Mouse (Mus musculus): ENCODE data around the gene Itga4. TPM values are rescaled to one million over a fixed set of nuclear protein-coding genes. Genes with fewer than 3 reads are reported as not detected.

The Itga4 gene
- 1.3 and 1.7 TPM in 2 replicates for polyA plus RNA-seq (2012)

GRCm38 (mm10) chr2:79255192-79256000 lies at the start of gene Itga4:
Itga4 (plus strand) TSS chr2:79255426.
- Histone ChIP-seq H3K4me3 (replicated peaks) (peak within 1 kb of the TSS; percentile 83), H3K4me1 (ENCODE audit: control insufficient read depth) (peaks cover 79% of the 10 kb centered on the region), H3K9me3 (ENCODE audit: control insufficient read depth, low read length) (no peaks in the 10 kb centered on the region), H3K36me3 (ENCODE audit: control insufficient read depth) (peaks cover 45% of the 10 kb centered on the region), H3K27me3 (ENCODE audit: control insufficient read depth) (peaks cover 5% of the 10 kb centered on the region; the same call in 1 of the 2 replicates)
- TF ChIP-seq GATA1 (IDR thresholded peaks at IDR 0.05; ENCODE audit: low read length) (no peak), TAL1 (IDR thresholded peaks at IDR 0.05; ENCODE audit: low read length) (no peak)

GRCm38 (mm10) chr2:79206191-79206755 lies 49.0 kb upstream of the Itga4 start:
- Histone ChIP-seq H3K4me1 (ENCODE audit: control insufficient read depth) (peaks cover 4% of the 10 kb centered on the region), H3K4me3 (replicated peaks) (no peak overlapping the region), H3K9me3 (ENCODE audit: control insufficient read depth, low read length) (no peaks in the 10 kb centered on the region), H3K27me3 (ENCODE audit: control insufficient read depth) (no peaks in the 10 kb centered on the region), H3K36me3 (ENCODE audit: control insufficient read depth) (no peaks in the 10 kb centered on the region)
- TF ChIP-seq TAL1 (IDR thresholded peaks at IDR 0.05; ENCODE audit: low read length): no peak

- Histone ChIP-seq H3K4me1 (ENCODE audit: control insufficient read depth) (no peaks in the 10 kb centered on the region), H3K4me3 (replicated peaks) (no peak overlapping the region), H3K27me3 (ENCODE audit: control insufficient read depth) (no peaks in the 10 kb centered on the region), H3K36me3 (ENCODE audit: control insufficient read depth) (no peaks in the 10 kb centered on the region), H3K9me3 (ENCODE audit: control insufficient read depth, low read length) (no peaks in the 10 kb centered on the region)
- TF ChIP-seq TAL1 (IDR thresholded peaks at IDR 0.05; ENCODE audit: low read length): no peak
- TF ChIP-seq GATA1 (IDR thresholded peaks at IDR 0.05; ENCODE audit: low read length): no peak
Measured at GRCm38 (mm10) chr2:79214982-79215381, 40.2 kb upstream of the Itga4 start.

GRCm38 (mm10) chr2:79215479-79215878 lies 39.7 kb upstream of the Itga4 start:
- TF ChIP-seq TAL1 (IDR thresholded peaks at IDR 0.05; ENCODE audit: low read length) (no peak), GATA1 (IDR thresholded peaks at IDR 0.05; ENCODE audit: low read length) (no peak)
- no peaks in the 10 kb centered on the region for H3K9me3 ChIP-seq (ENCODE audit: control insufficient read depth, low read length)
- no peak overlapping the region for H3K4me3 ChIP-seq (replicated peaks)
- H3K27me3 ChIP-seq (ENCODE audit: control insufficient read depth): no peaks in the 10 kb centered on the region
- no peaks in the 10 kb centered on the region for H3K4me1 ChIP-seq (ENCODE audit: control insufficient read depth)
- no peaks in the 10 kb centered on the region for H3K36me3 ChIP-seq (ENCODE audit: control insufficient read depth)

GRCm38 (mm10) chr2:79224714-79225426 lies 30.4 kb upstream of the Itga4 start:
- H3K4me3 ChIP-seq (replicated peaks): no peak overlapping the region
- no peak for TF ChIP-seq GATA1 (IDR thresholded peaks at IDR 0.05; ENCODE audit: low read length)
- TF ChIP-seq TAL1 (IDR thresholded peaks at IDR 0.05; ENCODE audit: low read length): no peak
- no peaks in the 10 kb centered on the region for H3K4me1 ChIP-seq (ENCODE audit: control insufficient read depth)
- no peaks in the 10 kb centered on the region for H3K9me3 ChIP-seq (ENCODE audit: control insufficient read depth, low read length)
- H3K36me3 ChIP-seq (ENCODE audit: control insufficient read depth): no peaks in the 10 kb centered on the region
- no peaks in the 10 kb centered on the region for H3K27me3 ChIP-seq (ENCODE audit: control insufficient read depth)

GRCm38 (mm10) chr2:79227805-79228241 lies 27.4 kb upstream of the Itga4 start:
- Histone ChIP-seq H3K36me3 (ENCODE audit: control insufficient read depth) (no peaks in the 10 kb centered on the region), H3K4me3 (replicated peaks) (no peak overlapping the region), H3K4me1 (ENCODE audit: control insufficient read depth) (no peaks in the 10 kb centered on the region), H3K9me3 (ENCODE audit: control insufficient read depth, low read length) (no peaks in the 10 kb centered on the region), H3K27me3 (ENCODE audit: control insufficient read depth) (no peaks in the 10 kb centered on the region)
- TF ChIP-seq TAL1 (IDR thresholded peaks at IDR 0.05; ENCODE audit: low read length) (no peak), GATA1 (IDR thresholded peaks at IDR 0.05; ENCODE audit: low read length) (no peak)

- Histone ChIP-seq H3K4me1 (ENCODE audit: control insufficient read depth) (peaks cover 12% of the 10 kb centered on the region), H3K4me3 (replicated peaks) (no peak overlapping the region), H3K9me3 (ENCODE audit: control insufficient read depth, low read length) (no peaks in the 10 kb centered on the region), H3K27me3 (ENCODE audit: control insufficient read depth) (no peaks in the 10 kb centered on the region), H3K36me3 (ENCODE audit: control insufficient read depth) (no peaks in the 10 kb centered on the region)
- no peak for TF ChIP-seq GATA1 (IDR thresholded peaks at IDR 0.05; ENCODE audit: low read length)
- no peak for TF ChIP-seq TAL1 (IDR thresholded peaks at IDR 0.05; ENCODE audit: low read length)
Measured at GRCm38 (mm10) chr2:79231056-79231949, 23.9 kb upstream of the Itga4 start.

- TF ChIP-seq TAL1 (IDR thresholded peaks at IDR 0.05; ENCODE audit: low read length) (no peak), GATA1 (IDR thresholded peaks at IDR 0.05; ENCODE audit: low read length) (no peak)
- Histone ChIP-seq H3K27me3 (ENCODE audit: control insufficient read depth) (no peaks in the 10 kb centered on the region), H3K4me1 (ENCODE audit: control insufficient read depth) (peaks cover 14% of the 10 kb centered on the region)
Measured at GRCm38 (mm10) chr2:79235767-79236487, 19.3 kb upstream of the Itga4 start.

More at GRCm38 (mm10) chr2:79235767-79236487, 19.3 kb upstream of the Itga4 start:
- Histone ChIP-seq H3K4me3 (replicated peaks) (no peak overlapping the region), H3K36me3 (ENCODE audit: control insufficient read depth) (no peaks in the 10 kb centered on the region), H3K9me3 (ENCODE audit: control insufficient read depth, low read length) (no peaks in the 10 kb centered on the region)
